Comparison of ENCODE assay signal across 24 mouse cellular contexts in genomic region chr9:53401146-53401545, GRCm38 (mm10). TPM values are rescaled to one million over a fixed set of nuclear protein-coding genes. Genes with fewer than 3 reads are reported as not detected.
DNase-seq lines count a peak whose midpoint lies in the region; ATAC-seq and TF ChIP-seq lines count a peak whose summit lies in the region.
"Had no signal": no experiment of that assay in that cellular context is flagged by ENCODE, and none has a peak within 500 bp of the region (broad histone marks: within the 10 kb centered on the region; RNA-seq: fewer than 3 reads in every experiment).

No protein-coding gene starts in this region.

- no peak overlapping the region for H3K4me2 ChIP-seq in kidney, embryonic 14.5 days (replicated peaks; ENCODE audit: low read depth, low read length)
- H3K4me2 ChIP-seq in midbrain, embryonic 11.5 days: no peak overlapping the region
- H3K4me2 ChIP-seq in midbrain, postnatal 0 days (ENCODE audit: low read depth, low read length, poor library complexity, severe bottlenecking): no peak overlapping the region
- H3K4me2 ChIP-seq in kidney, embryonic 16.5 days (replicated peaks; ENCODE audit: low read depth, low read length): no peak overlapping the region
- H3K4me2 ChIP-seq in forebrain, embryonic 16.5 days (ENCODE audit: low read length): no peak overlapping the region
- H3K4me2 ChIP-seq: forebrain, embryonic 13.5 days; heart, embryonic 13.5 days; hindbrain, embryonic 15.5 days had no signal

- peaks cover 13% of the 10 kb centered on the region for H3K4me1 ChIP-seq in kidney, embryonic 14.5 days (ENCODE audit: control insufficient read depth, insufficient read depth, low read length)
- H3K4me1 ChIP-seq in midbrain, embryonic 11.5 days (ENCODE audit: control insufficient read depth, insufficient read depth, low read length): peaks cover 6% of the 10 kb centered on the region; the same call in 1 of the 2 replicates
- no peaks in the 10 kb centered on the region for H3K4me1 ChIP-seq in midbrain, postnatal 0 days (ENCODE audit: insufficient read depth, low read length)
- peaks cover 30% of the 10 kb centered on the region for H3K4me1 ChIP-seq in kidney, embryonic 16.5 days (ENCODE audit: insufficient read depth, low read length)
- peaks cover 10% of the 10 kb centered on the region; the same call in 1 of the 2 replicates for H3K4me1 ChIP-seq in forebrain, embryonic 16.5 days (replicated peaks; ENCODE audit: control insufficient read depth, insufficient read depth, low read length)

- WGBS in kidney, embryonic 14.5 days: 73% methylated on average over 8 of the region's 8 CpGs
- WGBS in midbrain, embryonic 11.5 days: 90% methylated on average over 8 of the region's 8 CpGs
- WGBS in midbrain, postnatal 0 days: 91% methylated on average over 8 of the region's 8 CpGs
- WGBS in kidney, embryonic 16.5 days: 67% methylated on average over 8 of the region's 8 CpGs
- WGBS in forebrain, embryonic 16.5 days: 91% methylated on average over 8 of the region's 8 CpGs

- no peak overlapping the region for H3K27ac ChIP-seq in kidney, embryonic 14.5 days (ENCODE audit: low read depth, low read length)
- H3K27ac ChIP-seq in midbrain, embryonic 11.5 days (ENCODE audit: low read depth, low read length): no peak overlapping the region
- no peak overlapping the region for H3K27ac ChIP-seq in midbrain, postnatal 0 days (ENCODE audit: low read depth, low read length)
- H3K27ac ChIP-seq in kidney, embryonic 16.5 days (ENCODE audit: low read length): peak overlapping the region; percentile 24; the same call in 1 of the 2 replicates
- no peak overlapping the region for H3K27ac ChIP-seq in left cerebral cortex, adult 2 months
- no peak overlapping the region for H3K27ac ChIP-seq in forebrain, embryonic 16.5 days (ENCODE audit: low read length)
- H3K27ac ChIP-seq: forebrain, embryonic 10.5 days; forebrain, embryonic 13.5 days; heart, adult 2 months; heart, embryonic 10.5 days; hindbrain, embryonic 15.5 days had no signal

- DNase-seq in kidney, adult 9 months: peak; percentile 39
- peak; percentile 47 for DNase-seq in midbrain, embryonic 11.5 days (ENCODE audit: low spot score, missing footprints)
- DNase-seq in midbrain, postnatal 0 days (ENCODE audit: low spot score): no peak
- DNase-seq in kidney, postnatal 25 days: peak; percentile 26 to 64
- no peak for DNase-seq in left cerebral cortex, adult 2 months (ENCODE audit: extremely low spot score in 1 of 2, low spot score in 2 of 2)
- DNase-seq: adrenal gland, postnatal 10 days; adrenal gland, postnatal 36 days; cerebellum, adult 18-20 months; cerebellum, adult 9-10 months; cerebellum, postnatal 14 days; gastrocnemius, postnatal 25 days; heart, adult 2 months; heart, postnatal 14 days; heart, postnatal 4 days had no signal

- H3K9me3 ChIP-seq in kidney, embryonic 14.5 days (ENCODE audit: control insufficient read depth, low read length): no peaks in the 10 kb centered on the region
- no peaks in the 10 kb centered on the region for H3K9me3 ChIP-seq in midbrain, embryonic 11.5 days (ENCODE audit: control insufficient read depth, low read length)
- no peaks in the 10 kb centered on the region for H3K9me3 ChIP-seq in midbrain, postnatal 0 days (ENCODE audit: low read length)
- no peaks in the 10 kb centered on the region for H3K9me3 ChIP-seq in kidney, embryonic 16.5 days (ENCODE audit: low read length)
- no peaks in the 10 kb centered on the region for H3K9me3 ChIP-seq in forebrain, embryonic 16.5 days (ENCODE audit: control insufficient read depth, low read length)
- H3K9me3 ChIP-seq: forebrain, embryonic 10.5 days; forebrain, embryonic 13.5 days; heart, embryonic 10.5 days; heart, embryonic 13.5 days; hindbrain, embryonic 15.5 days had no signal

- H3K4me3 ChIP-seq in kidney, embryonic 14.5 days (ENCODE audit: low read length): no peak overlapping the region
- no peak overlapping the region for H3K4me3 ChIP-seq in midbrain, embryonic 11.5 days (ENCODE audit: low read depth, low read length)
- no peak overlapping the region for H3K4me3 ChIP-seq in midbrain, postnatal 0 days (ENCODE audit: low read depth, low read length)
- H3K4me3 ChIP-seq in kidney, embryonic 16.5 days (ENCODE audit: low read length): no peak overlapping the region
- H3K4me3 ChIP-seq in left cerebral cortex, adult 2 months: no peak overlapping the region
- H3K4me3 ChIP-seq in forebrain, embryonic 16.5 days (replicated peaks; ENCODE audit: low read length): no peak overlapping the region
- H3K4me3 ChIP-seq: forebrain, embryonic 10.5 days; forebrain, embryonic 13.5 days; heart, adult 2 months; heart, embryonic 10.5 days; heart, embryonic 13.5 days; hindbrain, embryonic 15.5 days had no signal

- ATAC-seq in kidney, embryonic 14.5 days (ENCODE audit: low FRiP score, low TSS enrichment): no peak
- ATAC-seq in midbrain, embryonic 11.5 days (ENCODE audit: low FRiP score): no peak
- no peak for ATAC-seq in midbrain, postnatal 0 days (ENCODE audit: low FRiP score)
- ATAC-seq in kidney, embryonic 16.5 days (ENCODE audit: low FRiP score, low TSS enrichment): no peak
- ATAC-seq in forebrain, embryonic 16.5 days: no peak
- ATAC-seq: CD4-positive, CD25-positive, alpha-beta regulatory T cell, adult 4 months; forebrain, embryonic 13.5 days had no signal

- no peak overlapping the region for H3K9ac ChIP-seq in kidney, embryonic 14.5 days (ENCODE audit: low read depth, low read length)
- no peak overlapping the region for H3K9ac ChIP-seq in midbrain, embryonic 11.5 days (ENCODE audit: low read length)
- H3K9ac ChIP-seq in midbrain, postnatal 0 days (replicated peaks; ENCODE audit: low read length, poor library complexity, severe bottlenecking): no peak overlapping the region
- H3K9ac ChIP-seq in kidney, embryonic 16.5 days (replicated peaks; ENCODE audit: low read length): no peak overlapping the region
- H3K9ac ChIP-seq in forebrain, embryonic 16.5 days (replicated peaks; ENCODE audit: low read depth, low read length): no peak overlapping the region
- H3K9ac ChIP-seq: forebrain, embryonic 13.5 days; heart, embryonic 13.5 days; hindbrain, embryonic 15.5 days had no signal

- no peak for TF ChIP-seq CTCF in midbrain, postnatal 0 days (IDR thresholded peaks at IDR 0.05)
- TF ChIP-seq CTCF in left cerebral cortex, adult 2 months (IDR thresholded peaks at IDR 0.05): no peak

- no peaks in the 10 kb centered on the region; the same call in 1 of the 2 replicates for H3K36me3 ChIP-seq in kidney, embryonic 14.5 days (ENCODE audit: control insufficient read depth, insufficient read depth, low read length)
- H3K36me3 ChIP-seq in midbrain, embryonic 11.5 days (ENCODE audit: control insufficient read depth, insufficient read depth, low read length): no peaks in the 10 kb centered on the region
- H3K36me3 ChIP-seq in midbrain, postnatal 0 days (ENCODE audit: insufficient read depth, low read length): no peaks in the 10 kb centered on the region
- peaks cover 7% of the 10 kb centered on the region; the same call in 1 of the 2 replicates for H3K36me3 ChIP-seq in kidney, embryonic 16.5 days (ENCODE audit: insufficient read depth, low read length)
- H3K36me3 ChIP-seq in forebrain, embryonic 16.5 days (ENCODE audit: control insufficient read depth, insufficient read depth): no peaks in the 10 kb centered on the region
- H3K36me3 ChIP-seq: forebrain, embryonic 10.5 days; hindbrain, embryonic 15.5 days had no signal

- intact Hi-C loops in left cerebral cortex, adult 2 months (cut with DNase I): no loop called here

- H3K27me3 ChIP-seq in kidney, embryonic 14.5 days (ENCODE audit: control insufficient read depth, insufficient read depth, low read length): no peaks in the 10 kb centered on the region
- H3K27me3 ChIP-seq in midbrain, embryonic 11.5 days (ENCODE audit: control insufficient read depth, insufficient read depth, low read length): no peaks in the 10 kb centered on the region
- no peaks in the 10 kb centered on the region for H3K27me3 ChIP-seq in midbrain, postnatal 0 days (ENCODE audit: insufficient read depth, low read length)
- H3K27me3 ChIP-seq in kidney, embryonic 16.5 days (ENCODE audit: insufficient read depth, low read length): no peaks in the 10 kb centered on the region
- no peaks in the 10 kb centered on the region for H3K27me3 ChIP-seq in forebrain, embryonic 16.5 days (replicated peaks; ENCODE audit: control insufficient read depth, insufficient read depth, low read length)
- H3K27me3 ChIP-seq: forebrain, embryonic 13.5 days; heart, embryonic 13.5 days; hindbrain, embryonic 15.5 days had no signal

RNA-seq across cellular contexts. Expression of gene 4930550C14Rik, which starts 1.0 kb away (rescaled TPM):
- 1.5 and 2.7 TPM in 2 replicates for polyA plus RNA-seq in kidney, embryonic 14.5 days (2014; fragmentation: Nextera tagmentation; extraction: Ambion mirVana)
- polyA plus RNA-seq in midbrain, embryonic 11.5 days (2014; fragmentation: Nextera tagmentation; extraction: Ambion mirVana): 0.30 and 0.34 TPM in 2 replicates
- total RNA-seq in midbrain, postnatal 0 days (2014; rRNA removed): 0.71 TPM in 1 of 2 replicates, not detected in the other
- 0.36 and 0.49 TPM in 2 replicates for polyA plus RNA-seq in midbrain, postnatal 0 days (2015; fragmentation: Nextera tagmentation; extraction: Ambion mirVana)
- polyA plus RNA-seq in kidney, embryonic 16.5 days (2015; fragmentation: Nextera tagmentation; extraction: Ambion mirVana): 2.6 and 2.7 TPM in 2 replicates
- total RNA-seq in left cerebral cortex, adult 2 months (2021): under 1 TPM in 1 of 2 experiments, not detected in 1; 0.16 TPM
- polyA plus RNA-seq in forebrain, embryonic 16.5 days (2015; fragmentation: Nextera tagmentation; extraction: Ambion mirVana): 0.22 and 0.30 TPM in 2 replicates
- total RNA-seq: gastrocnemius, adult 8-10 months; gastrocnemius, postnatal 25 days; heart, adult 2 months had no signal

RNA-seq across cellular contexts. Expression of gene Kdelc2, which starts 17.3 kb away (rescaled TPM):
- 15.5 and 25.3 TPM in 2 replicates for polyA plus RNA-seq in kidney, embryonic 14.5 days (2014; fragmentation: Nextera tagmentation; extraction: Ambion mirVana)
- 11.0 and 12.9 TPM in 2 replicates for polyA plus RNA-seq in midbrain, embryonic 11.5 days (2014; fragmentation: Nextera tagmentation; extraction: Ambion mirVana)
- total RNA-seq in midbrain, postnatal 0 days (2014; rRNA removed): 5.9 TPM in 2 replicates
- polyA plus RNA-seq in midbrain, postnatal 0 days (2015; fragmentation: Nextera tagmentation; extraction: Ambion mirVana): 6.4 and 7.0 TPM in 2 replicates
- polyA plus RNA-seq in kidney, embryonic 16.5 days (2015; fragmentation: Nextera tagmentation; extraction: Ambion mirVana): 30.4 and 34.1 TPM in 2 replicates
- 1 to 10 TPM; 6.2 to 6.5 TPM for total RNA-seq in left cerebral cortex, adult 2 months (2021)
- 4.7 and 7.1 TPM in 2 replicates for polyA plus RNA-seq in forebrain, embryonic 16.5 days (2015; fragmentation: Nextera tagmentation; extraction: Ambion mirVana)

Comparison
In these comparisons a context has a peak if more than half of its experiments do, and no peak if none do; other contexts are left out.
1. DNase-seq: peak in kidney, adult 9 months (single experiment), midbrain, embryonic 11.5 days (single experiment) and kidney, postnatal 25 days (2 of 2); none in midbrain, postnatal 0 days (single experiment) and left cerebral cortex, adult 2 months (0 of 2).